Mouse (Mus musculus) heart, adult 2 months (tissue): ENCODE data around the gene Alkbh3. TPM values are rescaled to one million over a fixed set of nuclear protein-coding genes. Genes with fewer than 3 reads are reported as not detected.
A peak's percentile ranks its signal among the peaks of the same experiment; 100 is the strongest.

Experiments used
- DNase-seq, 2 experiments: peaks; one replicate each; pipeline ENCODE4 v3.0.0; 2021
- H3K27ac ChIP-seq: fragments of 200-600 bp; 2 replicates; pipeline ENCODE4 v1.8.1; 2022
- H3K27me3 ChIP-seq: fragments of 200-500 bp; 2 replicates; pipeline ENCODE4 v1.6.1; 2012; ENCODE audit warnings: mild to moderate bottlenecking, low read length, inconsistent platforms, mixed read lengths; ENCODE audit not compliant: control insufficient read depth, insufficient read depth
- H3K36me3 ChIP-seq: fragments of 200-500 bp; 2 replicates; pipeline ENCODE4 v1.6.1; 2012; ENCODE audit warnings: low read length, inconsistent platforms; ENCODE audit not compliant: control insufficient read depth, insufficient read depth
- H3K4me1 ChIP-seq: fragments of 200-500 bp; 2 replicates; pipeline ENCODE4 v1.6.1; 2011; ENCODE audit warnings: low read length; ENCODE audit not compliant: control insufficient read depth, insufficient read depth
- H3K4me3 ChIP-seq: fragments of 200-600 bp; 2 replicates; pipeline ENCODE4 v1.8.1; 2022
- H3K79me2 ChIP-seq: fragments of 200-500 bp; replicated peaks from 2 replicates; pipeline ENCODE4 v1.6.1; 2012; ENCODE audit warnings: mild to moderate bottlenecking, inconsistent platforms, low read length, moderate library complexity, mixed read lengths; ENCODE audit not compliant: control insufficient read depth, insufficient read depth
- H3K9ac ChIP-seq: fragments of 200-500 bp; 2 replicates; pipeline ENCODE4 v1.6.1; 2012; ENCODE audit warnings: low read depth, mild to moderate bottlenecking, control low read depth, inconsistent platforms, low read length, mixed read lengths
- CTCF ChIP-seq: fragments of 200-600 bp; IDR thresholded peaks from 2 replicates; pipeline ENCODE4 v1.8.1; 2022; ENCODE audit warnings: antibody characterized with exemption, mild to moderate bottlenecking, moderate library complexity
- EP300 ChIP-seq: fragments of 200-500 bp; IDR thresholded peaks from 2 replicates; pipeline ENCODE4 v1.6.1; 2011; ENCODE audit warnings: low read depth, low read length, control low read depth; ENCODE audit not compliant: insufficient read depth
- POLR2A ChIP-seq: fragments of 200-500 bp; IDR thresholded peaks from 2 replicates; pipeline ENCODE4 v1.6.1; 2011; ENCODE audit warnings: mild to moderate bottlenecking, low read depth, low read length, control low read depth; ENCODE audit not compliant: insufficient read depth
- WGBS: fragments of 180-500 bp; shearing (Covaris S2); methylation state at CpG from one replicate; pipeline ENCODE4 v1.1.7; 2018; 5-methylcytosine and 5-hydroxymethylcytosine counted together
- intact Hi-C: fragments of 180-260 bp; cut with DNase I; formaldehyde crosslinking; loops from one replicate; pipeline ENCODE4 v1.15.1; 2025
- polyA plus RNA-seq: library from polyadenylated mRNA; depleted of rRNA; stranded (reverse); fragments of >200 nt; gene quantifications from 2 replicates; pipeline ENCODE4 v1.2.3, GENCODE M21; 2012
- total RNA-seq, 2 experiments: library from RNA; stranded (reverse); gene quantifications; 2 replicates each; pipeline ENCODE4 v1.2.3; 2021

Gene Alkbh3
- total and polyA plus RNA-seq, 3 experiments = 47.5 to 54.3 (median 53.5) TPM

GRCm38 (mm10) chr2:93988440-93988839, 22.2 kb downstream of the Alkbh3 start:
- no peak overlapping the region for H3K27ac ChIP-seq
- H3K4me1 ChIP-seq = peaks cover 4% of the 10 kb centered on the region; the same call in 1 of the 2 replicates
- no peak for TF ChIP-seq CTCF
- no peak for TF ChIP-seq POLR2A
- no peak for TF ChIP-seq EP300
- H3K79me2 ChIP-seq = no peaks in the 10 kb centered on the region
- no peaks in the 10 kb centered on the region for H3K27me3 ChIP-seq
- 92% methylated on average over 2 of the region's 2 CpGs for WGBS
- H3K36me3 ChIP-seq = peaks cover 17% of the 10 kb centered on the region
- intact Hi-C loops = no loop called here
- no peak overlapping the region for H3K4me3 ChIP-seq
- no peak overlapping the region for H3K9ac ChIP-seq
- DNase-seq = no peak

DNA sequence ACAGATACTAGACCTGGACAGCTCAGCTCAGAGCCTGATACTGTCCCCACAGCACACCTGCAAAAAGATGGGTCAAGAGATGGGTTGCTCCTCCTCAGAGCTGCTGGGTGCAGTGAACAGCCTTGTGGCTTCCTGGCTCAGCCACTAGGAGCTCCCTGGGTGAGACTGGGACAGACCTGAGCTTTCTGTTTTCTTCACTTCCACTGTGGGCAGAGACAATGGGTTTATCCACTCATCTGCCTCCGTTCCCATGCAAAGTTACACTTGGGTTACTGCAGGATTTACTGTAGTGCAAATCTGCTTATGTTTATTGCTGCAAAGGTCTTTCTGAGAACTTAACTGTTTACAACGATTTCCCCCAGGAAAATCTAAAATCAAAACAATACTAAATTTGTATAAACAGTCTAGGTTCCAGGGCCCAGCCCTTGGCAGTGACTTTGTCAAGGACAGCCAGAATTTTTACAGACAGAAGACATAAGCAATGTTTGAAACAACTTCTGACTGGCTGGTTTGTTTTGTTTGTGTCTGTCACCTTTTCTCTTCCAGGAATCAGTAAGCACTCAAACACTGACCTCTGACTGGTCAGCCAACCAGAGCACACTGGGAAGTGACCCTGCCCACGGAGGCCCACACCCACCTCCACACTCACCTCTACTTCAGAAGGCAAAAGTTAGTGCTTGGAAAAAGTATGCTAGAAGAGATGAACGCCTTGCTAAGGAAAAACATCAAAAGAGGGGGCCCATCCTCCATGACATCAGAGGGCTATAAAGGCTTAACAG, 28.0 kb downstream of the Alkbh3 start:
- no peak overlapping the region for H3K9ac ChIP-seq
- H3K36me3 ChIP-seq = no peaks in the 10 kb centered on the region
- WGBS = 73% methylated on average over 4 of the region's 4 CpGs
- no peak overlapping the region for H3K4me3 ChIP-seq
- intact Hi-C loops = no loop called here
- H3K27me3 ChIP-seq = no peaks in the 10 kb centered on the region
- TF ChIP-seq CTCF = no peak
- no peak for TF ChIP-seq POLR2A
- no peak for TF ChIP-seq EP300
- no peaks in the 10 kb centered on the region for H3K4me1 ChIP-seq
- H3K79me2 ChIP-seq = no peaks in the 10 kb centered on the region
- H3K27ac ChIP-seq = no peak overlapping the region
- DNase-seq = no peak

GRCm38 (mm10) chr2:93979249-93980120, 31.1 kb downstream of the Alkbh3 start:
- DNase-seq = no peak
- no peak overlapping the region for H3K4me3 ChIP-seq
- 85% methylated on average over 7 of the region's 7 CpGs for WGBS
- no peak overlapping the region for H3K27ac ChIP-seq
- TF ChIP-seq CTCF (no peak), POLR2A (no peak), EP300 (no peak)
- no peaks in the 10 kb centered on the region for H3K36me3 ChIP-seq
- H3K27me3 ChIP-seq = no peaks in the 10 kb centered on the region
- no peaks in the 10 kb centered on the region for H3K79me2 ChIP-seq
- intact Hi-C loops = no loop called here
- no peak overlapping the region for H3K9ac ChIP-seq
- peaks cover 5% of the 10 kb centered on the region; the same call in 1 of the 2 replicates for H3K4me1 ChIP-seq

DNA sequence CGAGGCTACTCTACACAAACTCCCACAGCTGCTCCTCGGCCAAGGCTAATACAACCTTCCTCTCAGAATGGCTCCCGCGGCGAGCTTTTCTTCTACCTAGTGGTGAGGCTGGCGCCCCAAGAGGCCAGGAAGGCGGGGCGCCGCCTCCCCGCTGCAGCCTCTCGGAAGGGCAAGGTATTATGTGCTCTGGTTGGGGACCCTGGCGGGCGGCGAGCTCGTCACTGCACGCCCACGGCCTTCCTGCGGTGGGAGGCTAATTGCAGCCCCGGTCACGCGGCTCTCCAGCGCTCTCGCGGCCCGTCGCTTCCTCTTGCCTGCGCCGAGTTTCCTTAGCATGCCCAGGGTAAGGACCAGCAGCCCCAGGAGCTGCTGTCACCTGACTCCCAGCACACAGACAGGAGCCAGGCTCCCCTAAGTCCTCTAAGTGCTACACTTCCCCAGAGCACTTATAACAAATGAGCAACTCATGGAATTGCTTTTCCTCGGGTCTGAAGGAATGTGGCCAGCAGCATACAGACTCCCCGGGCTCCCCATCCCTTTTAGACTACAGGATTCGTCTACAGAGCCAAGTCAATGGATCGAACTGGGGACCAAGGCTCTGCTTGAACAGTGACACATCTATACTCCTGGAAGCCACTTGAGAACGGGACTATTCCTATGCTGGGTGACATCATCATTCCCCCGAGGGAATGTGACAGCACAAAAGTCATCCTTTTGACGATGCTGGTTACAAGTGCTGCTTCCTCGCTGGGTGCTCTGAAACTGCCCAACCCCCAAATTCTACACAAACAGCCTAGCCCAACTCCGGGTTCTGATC, 34.0 kb downstream of the Alkbh3 start:
- Histone ChIP-seq H3K36me3 (no peaks in the 10 kb centered on the region), H3K4me1 (peaks cover 5% of the 10 kb centered on the region; the same call in 1 of the 2 replicates), H3K27me3 (no peaks in the 10 kb centered on the region), H3K27ac (no peak overlapping the region; the same call in 1 of the 2 replicates), H3K4me3 (peak overlapping the region; percentile 54), H3K79me2 (no peaks in the 10 kb centered on the region), H3K9ac (peak overlapping the region; percentile 61)
- intact Hi-C loops = no loop called here
- TF ChIP-seq POLR2A = no peak
- TF ChIP-seq EP300 = no peak
- peak; percentile 53 for TF ChIP-seq CTCF
- WGBS = 2% methylated on average over 37 of the region's 37 CpGs
- DNase-seq = peak; percentile 61

- Histone ChIP-seq H3K79me2 (no peaks in the 10 kb centered on the region), H3K4me3 (peak overlapping the region; percentile 54), H3K27ac (no peak overlapping the region; the same call in 1 of the 2 replicates), H3K27me3 (no peaks in the 10 kb centered on the region), H3K9ac (peak overlapping the region; percentile 61), H3K36me3 (no peaks in the 10 kb centered on the region), H3K4me1 (peaks cover 5% of the 10 kb centered on the region; the same call in 1 of the 2 replicates)
- intact Hi-C loops = no loop called here
- DNase-seq = no peak
- WGBS = 43% methylated on average over 21 of the region's 21 CpGs
- TF ChIP-seq CTCF (no peak), EP300 (no peak), POLR2A (no peak)
Measured at GRCm38 (mm10) chr2:93975526-93976435, 34.8 kb downstream of the Alkbh3 start.
